Mouse (Mus musculus): ENCODE data around the gene Cerkl.

Gene Cerkl

DNA sequence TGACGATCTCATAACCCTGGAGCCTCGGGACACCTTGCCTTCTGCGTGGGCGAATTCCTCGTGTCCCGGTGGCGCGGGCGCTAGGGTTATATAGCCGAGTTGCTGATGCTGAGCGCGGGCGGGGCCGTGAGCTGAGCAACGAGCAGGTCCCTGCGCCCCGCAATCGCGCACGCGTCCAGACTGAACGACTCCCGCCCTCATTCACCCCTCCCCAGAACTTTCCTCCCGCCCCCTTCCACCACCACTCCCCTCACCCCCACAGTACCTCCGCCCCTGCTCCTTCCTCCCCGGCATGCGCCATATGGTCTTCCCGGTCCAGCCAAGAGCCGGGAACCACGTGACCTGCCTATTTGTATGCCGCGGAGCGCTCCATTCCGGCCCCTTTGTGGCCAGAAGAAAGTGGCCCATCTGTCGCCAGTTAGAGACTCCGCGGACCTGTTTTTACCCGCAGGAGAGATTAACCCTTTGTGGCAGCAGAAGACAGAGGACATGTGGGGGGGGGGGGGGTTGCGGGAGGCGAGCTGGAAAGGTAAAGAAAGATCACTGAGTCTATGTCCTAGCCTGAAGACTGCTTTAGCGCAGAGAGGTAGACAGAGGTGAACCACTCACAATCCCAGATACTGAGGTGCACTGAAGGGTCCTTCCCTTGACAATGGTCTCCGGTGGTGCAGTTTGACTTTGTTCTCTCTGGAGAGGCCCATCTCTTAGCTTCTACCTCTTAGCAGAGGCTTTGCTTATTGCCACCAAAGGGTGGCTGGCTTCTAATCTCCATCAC, at the start of gene Cerkl, which contains the start of gene Neurod1:
Gene Cerkl (minus strand): TSS at position 211 of the 775 bp plus-strand sequence.
Gene Neurod1 (minus strand): TSS at position 177 of the 775 bp plus-strand sequence.
- peak; percentile 87 for DNase-seq (ENCODE audit: low spot score)

DNA sequence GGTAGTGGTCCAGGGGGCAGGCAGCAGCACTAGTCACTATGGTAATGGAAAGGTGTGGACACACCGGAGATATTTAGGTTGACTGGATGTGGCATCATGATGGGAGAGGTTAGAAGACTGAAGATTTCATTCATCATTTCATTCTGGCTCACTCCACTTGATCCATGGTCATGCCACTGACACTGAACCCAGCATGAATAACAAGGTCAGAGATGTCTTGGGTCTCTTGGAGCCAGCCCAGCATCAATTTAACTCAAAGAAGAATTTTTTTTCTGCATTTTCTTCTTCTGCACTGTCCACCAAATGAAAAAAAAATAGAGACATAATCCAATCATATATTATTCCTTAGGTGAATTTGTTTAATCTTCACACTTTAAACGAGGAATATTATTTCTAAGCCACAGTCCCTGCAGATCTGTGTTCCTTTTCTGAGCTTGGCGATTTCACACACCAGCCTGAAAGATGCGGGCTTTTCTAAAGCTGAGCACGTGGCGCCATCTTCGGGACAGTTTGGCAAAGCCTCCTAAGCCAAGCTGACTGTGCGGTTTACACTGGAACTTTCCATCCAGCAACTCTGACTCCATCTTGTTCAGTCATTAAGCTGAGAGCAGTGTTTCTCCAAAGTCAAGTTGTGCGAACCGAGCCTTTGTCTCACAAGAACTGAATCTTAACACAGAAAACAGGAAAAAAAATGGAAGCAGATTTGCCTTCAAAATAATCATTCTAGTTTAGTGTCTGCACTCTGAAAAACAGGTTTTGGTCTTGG, 42.6 kb upstream of the Cerkl start:
- DNase-seq (ENCODE audit: low spot score) = peak; percentile 93

DNA sequence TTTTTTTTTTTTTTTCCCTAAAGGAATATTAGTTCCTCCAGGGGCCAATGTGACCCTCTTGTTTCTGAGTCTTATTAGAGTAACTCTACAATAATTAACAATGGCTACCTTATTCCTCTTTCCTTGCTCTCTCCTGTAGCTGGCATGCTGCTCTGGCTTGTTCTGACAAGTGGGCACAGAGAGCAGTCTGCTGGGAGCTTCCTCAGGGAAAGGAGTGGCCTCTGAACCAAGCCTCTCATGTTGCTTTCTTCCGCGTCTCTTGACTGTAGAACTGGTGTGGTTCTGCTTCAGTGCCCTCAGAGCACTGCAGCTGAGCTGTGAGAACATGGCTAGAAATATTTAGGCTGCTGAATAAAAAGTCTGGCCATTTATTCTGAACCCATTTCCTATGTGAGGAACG, 28.5 kb upstream of the Cerkl start:
- DNase-seq (ENCODE audit: low spot score) = no peak

DNA sequence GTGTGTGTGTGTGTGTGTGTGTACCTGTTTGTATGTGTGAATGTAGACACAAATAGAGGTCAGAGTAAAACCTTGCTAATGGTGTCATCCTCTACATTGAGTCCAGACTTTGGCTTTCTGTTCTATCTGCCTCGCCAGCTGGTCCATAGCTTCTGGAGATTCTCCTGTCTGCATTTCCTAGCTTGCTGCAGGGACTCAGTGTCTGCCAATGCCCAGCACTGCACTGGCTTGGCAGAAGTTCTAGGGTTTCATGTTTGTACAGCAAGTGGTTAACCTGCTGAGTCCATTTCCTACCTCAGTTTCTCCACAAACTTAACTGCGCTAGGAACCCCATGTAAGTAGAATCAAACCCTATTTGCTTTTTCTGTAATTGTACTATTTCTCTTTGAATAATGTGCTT, 25.9 kb upstream of the Cerkl start:
- DNase-seq (ENCODE audit: low spot score) = no peak

DNA sequence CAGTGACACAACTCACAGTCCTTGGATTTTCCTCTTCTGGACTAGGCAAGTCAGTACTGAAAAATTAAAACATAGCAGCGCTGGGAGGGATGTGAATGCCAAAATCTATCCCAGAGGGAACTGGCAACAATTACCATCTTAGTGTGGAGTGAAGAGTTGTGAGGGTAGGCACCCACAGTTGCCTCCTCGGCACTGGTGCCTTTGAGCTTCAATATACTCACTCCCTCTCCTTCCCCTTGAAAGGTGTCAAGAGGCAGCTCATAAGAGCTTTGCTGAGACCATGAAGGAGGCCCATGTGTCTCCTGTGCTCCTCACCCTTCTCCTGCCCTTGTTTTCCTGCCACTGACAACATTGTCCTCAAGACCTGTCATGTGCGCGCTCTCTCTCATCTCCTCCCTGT, 5.8 kb upstream of the Cerkl start:
- DNase-seq (ENCODE audit: low spot score) = no peak

DNA sequence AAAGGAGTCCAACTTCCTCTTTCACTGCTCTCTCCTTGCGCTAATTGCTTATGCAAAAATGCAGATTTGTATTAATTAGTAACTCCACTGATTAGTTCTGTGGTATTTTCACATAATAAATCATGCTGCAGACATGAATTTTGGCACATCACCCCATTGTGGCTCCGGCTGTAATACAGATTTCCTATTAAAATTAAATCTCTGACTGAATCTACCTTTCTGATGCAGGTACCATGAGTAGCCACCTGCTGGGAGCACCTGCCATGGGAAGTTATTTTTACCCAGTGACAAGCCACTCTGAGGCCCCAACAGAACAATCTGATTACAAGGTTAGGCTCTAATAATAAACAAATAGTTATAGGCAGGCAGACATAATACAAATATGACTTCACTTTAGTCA, 5.3 kb upstream of the Cerkl start:
- no peak for DNase-seq (ENCODE audit: low spot score)

DNA sequence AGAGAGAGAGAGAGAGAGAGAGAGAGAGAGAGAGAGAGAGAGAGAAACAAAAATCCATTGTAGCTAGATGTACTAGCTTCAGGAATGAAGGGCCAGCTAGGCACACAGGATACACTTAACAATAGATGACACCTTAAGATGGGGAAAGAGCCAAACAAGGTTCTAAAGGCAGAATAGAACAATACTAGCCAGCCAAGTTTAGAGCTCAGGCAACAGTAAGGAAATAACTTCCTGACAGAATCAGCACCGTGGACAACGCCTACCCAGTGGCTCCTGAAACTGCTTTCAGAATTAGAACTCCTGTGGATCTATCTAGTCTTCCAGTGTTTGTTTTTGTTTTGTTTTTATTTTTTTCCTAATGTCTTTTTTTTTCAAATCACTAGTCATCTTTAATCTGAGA, 4.0 kb upstream of the Cerkl start:
- peak; percentile 58 for DNase-seq (ENCODE audit: low spot score)

DNA sequence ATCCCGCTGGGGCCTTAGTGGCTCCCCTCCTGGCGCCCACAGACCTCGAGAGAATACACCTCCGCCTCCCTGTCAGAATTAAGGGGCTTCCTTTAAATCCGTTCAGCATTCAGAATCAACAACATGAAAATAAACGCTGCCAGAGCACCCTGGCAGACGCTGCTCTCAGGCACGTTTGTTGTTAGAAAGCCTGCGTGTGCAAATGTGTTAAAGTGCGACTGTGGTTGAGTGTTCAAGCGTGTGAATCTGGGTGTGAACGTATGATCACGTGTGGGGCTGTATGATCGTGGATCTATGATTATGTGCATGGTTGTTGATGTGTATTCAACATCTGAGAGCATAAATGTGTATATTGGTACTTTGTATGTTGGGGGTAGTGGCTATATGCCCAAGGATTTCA, 3.5 kb upstream of the Cerkl start:
- DNase-seq (ENCODE audit: low spot score) = peak; percentile 45

DNA sequence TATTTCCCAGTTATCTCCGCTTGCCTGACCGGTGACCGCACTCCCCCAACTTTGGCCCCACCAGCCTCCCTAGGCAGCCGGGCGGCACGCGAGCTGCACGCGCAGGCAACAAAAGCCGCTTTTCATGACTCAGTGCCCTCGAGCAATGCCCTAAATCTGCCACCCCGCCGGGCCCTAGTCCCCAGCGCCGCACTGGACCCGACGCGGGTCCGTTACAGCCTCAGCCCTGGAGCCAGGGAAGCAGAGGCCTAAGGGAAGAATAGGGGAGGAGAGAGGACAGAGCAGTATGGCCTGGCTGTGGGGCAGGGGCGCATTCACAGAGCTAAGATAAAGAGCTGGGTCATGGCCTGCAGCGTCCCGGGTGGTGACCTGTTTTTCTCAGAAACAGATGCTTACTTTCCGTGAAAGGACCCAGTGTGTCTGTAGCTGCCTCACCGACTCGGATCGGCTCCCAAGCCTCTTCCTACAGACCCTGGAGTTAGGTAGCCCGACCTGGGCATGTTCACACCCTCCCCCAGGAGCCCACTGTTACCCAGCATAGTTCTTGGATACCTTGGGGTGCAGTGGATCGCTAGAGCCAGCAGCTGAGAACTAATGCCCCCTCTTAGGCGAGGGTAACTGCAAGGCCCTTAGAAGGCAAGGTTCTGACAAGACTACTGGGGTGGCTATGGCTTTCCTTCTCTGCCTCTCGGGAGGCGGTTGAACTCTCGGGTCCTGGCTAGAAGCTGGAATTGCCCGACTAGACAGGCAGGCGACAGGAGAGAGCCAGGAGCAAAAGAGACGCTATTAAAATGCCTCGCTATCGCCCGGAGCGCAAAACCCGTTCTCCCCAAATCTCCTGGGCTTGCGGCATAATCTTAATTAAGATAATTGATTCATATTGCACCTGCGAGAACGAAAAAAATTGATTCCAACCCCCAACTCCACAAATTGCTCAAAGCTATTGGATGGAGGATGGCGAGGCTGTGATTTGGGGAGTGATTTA, 2.8 kb upstream of the Cerkl start:
- DNase-seq (ENCODE audit: low spot score) = peak; percentile 93

DNA sequence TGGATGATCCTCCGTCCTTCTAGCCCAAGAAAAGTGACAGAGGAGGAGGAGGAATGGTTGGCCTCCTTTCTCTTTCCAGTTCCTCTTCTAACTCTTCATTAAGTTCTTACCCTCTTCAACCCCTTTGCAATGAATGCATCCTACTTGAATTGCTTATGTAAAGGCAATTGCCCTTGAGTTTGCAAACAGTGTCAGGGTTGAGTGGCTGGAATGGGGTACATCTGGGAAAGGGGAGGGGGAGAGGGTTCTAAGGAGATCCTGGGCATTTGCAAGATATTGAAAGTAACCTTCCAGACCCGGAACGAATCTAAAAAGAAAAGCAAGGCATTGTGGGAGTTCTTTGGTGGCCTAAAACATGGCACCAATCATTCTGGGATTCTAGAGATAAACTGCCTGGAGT, 1.3 kb upstream of the Cerkl start:
- no peak for DNase-seq (ENCODE audit: low spot score)

DNA sequence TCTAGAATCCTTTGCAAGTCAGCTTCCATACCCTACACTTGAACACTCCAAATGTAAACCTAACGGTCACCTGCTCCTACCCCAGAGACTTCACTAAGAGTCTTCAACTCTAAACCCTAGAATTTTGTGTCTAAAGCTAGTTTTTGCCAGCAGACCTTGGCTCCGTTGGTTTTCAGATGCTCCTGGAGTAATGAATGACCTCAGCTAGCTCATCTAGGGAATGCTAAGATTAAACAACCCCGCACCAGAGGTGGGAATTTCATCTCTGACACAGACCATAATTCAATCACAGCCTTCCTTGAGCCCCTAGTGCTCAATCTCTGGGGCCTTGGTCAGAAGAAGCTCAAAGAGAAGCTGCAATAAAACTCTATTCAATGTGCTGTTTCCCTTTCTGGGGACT, 849 bp upstream of the Cerkl start:
- no peak for DNase-seq (ENCODE audit: low spot score)

DNA sequence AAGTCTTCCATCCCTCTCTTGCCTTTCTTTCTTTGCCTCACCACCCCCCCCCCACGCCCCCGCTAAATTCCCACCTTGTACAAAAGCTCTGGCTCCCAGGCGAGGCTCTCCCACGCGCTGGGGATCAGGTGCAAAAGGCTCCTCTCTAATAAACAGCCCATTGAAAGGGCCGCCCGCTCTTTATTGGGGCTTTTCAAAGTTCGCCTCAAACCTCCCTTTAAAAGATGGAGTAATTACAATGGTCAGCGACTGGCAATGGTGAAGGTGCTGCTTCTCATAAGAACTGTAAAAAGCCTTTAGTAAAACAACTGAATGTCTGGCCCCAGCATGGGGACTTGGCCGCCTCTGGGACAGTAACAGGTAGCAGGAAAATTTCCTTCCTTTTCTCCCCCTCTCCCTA, 939 bp downstream of the Cerkl start:
- peak; percentile 27 for DNase-seq (ENCODE audit: low spot score)

DNA sequence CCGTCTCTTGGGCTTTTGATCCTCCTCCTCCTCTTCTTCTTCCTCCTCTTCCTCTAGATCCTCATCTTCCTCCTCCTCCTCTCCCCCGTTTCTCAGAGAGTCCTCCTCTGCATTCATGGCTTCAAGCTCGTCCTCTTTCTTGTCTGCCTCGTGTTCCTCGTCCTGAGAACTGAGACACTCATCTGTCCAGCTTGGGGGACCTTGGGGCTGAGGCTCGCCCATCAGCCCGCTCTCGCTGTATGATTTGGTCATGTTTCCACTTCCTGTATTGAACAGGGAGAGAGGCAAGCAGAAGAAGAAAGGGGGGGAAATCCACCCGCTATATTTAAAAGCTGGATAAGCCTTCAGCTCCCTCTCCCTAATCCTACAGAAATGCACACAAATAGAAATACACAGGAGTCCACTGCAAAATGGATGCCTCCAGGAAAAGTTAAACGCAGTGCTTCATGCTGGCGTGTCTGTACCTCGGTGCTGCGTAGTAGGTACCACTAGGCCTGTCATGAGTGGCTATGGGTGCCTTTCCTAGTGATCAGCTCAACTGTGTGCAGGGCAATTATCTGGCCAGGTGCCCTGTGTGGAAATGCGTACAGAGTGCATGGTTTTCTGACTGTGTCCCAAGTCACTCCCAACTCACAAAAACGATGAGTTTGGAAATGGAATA, 1.7 kb downstream of the Cerkl start:
- DNase-seq (ENCODE audit: low spot score) = peak; percentile 43

DNA sequence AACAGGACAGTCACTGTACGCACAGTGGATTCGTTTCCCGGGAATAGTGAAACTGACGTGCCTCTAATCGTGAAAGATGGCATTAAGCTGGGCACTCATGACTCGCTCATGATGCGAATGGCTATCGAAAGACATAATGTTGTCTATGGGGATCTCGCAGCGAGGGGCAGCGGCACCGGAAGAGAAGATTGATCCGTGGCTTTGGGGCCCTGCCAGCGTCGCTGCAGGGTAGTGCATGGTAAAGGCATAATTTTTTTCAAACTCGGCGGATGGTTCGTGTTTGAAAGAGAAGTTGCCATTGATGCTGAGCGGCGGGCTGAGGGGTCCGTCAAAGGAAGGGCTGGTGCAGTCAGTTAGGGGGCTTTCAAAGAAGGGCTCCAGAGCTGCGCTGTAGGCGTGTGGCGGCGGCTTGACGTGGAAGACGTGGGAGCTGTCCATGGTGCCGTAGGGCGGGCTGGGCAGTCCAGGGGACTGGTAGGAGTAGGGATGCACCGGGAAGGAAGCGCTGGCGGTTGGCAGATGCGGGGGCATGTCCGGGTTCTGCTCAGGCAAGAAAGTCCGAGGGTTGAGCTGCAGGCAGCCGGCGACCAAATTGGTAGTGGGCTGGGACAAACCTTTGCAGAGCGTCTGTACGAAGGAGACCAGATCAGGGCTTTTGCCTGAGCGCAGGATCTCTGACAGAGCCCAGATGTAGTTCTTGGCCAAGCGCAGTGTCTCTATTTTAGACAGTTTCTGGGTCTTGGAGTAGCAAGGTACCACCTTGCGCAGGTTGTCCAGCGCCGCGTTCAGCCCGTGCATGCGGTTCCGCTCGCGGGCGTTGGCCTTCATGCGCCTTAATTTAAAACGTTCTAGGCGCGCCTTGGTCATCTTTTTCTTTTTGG, 2.4 kb downstream of the Cerkl start:
- DNase-seq (ENCODE audit: low spot score) = peak; percentile 86

DNA sequence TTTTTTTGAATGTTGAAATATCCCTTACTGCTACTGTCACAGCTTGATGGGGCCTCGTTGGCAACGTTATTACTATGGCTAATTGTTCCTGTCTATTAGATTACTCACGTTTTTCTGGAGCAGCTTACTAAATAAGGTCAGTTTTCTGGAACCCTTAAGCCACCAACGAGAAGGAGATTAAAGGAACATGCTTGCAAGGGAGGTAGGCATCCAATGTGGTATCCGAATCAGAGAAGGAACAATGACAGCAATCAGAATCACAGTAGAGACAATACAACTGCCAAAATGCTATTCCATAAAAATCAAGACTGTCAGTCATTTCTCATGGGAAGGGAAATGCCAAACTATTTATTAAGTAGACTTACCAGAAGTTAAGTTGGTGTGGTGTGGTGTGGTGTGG, 5.1 kb downstream of the Cerkl start:
- no peak for DNase-seq (ENCODE audit: low spot score)

DNA sequence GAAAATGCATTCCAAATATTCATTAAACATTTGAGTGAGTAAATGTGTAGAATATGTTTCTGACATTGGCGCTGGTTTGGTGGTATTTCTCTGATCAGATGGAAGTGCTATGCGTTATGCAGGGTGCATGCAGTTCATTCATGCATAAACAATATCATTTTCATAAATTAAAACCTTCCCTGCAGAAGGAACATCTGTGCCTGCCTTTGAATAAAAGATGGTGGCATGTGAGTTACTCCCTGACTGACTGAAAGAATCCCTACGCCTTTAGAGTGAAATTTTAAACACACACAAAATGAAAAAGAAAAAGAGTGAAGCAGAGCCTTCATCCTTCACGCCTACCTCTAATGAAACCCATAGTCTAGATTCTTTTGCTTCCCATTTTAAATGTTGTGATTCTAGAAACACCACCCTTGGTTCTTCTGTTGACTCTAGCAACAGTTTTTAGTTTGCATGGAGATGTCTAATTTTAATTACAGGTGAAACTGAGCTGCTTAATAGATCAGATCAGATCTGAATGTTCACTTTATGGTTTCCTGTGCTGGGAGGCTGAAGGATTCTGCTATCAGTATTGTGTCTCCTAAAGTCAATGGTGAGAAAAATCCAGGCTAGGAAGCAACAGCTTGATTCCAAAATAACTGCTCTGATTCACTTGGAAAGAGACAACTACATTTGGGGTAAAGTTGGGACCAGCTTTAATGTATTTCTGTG, 5.7 kb downstream of the Cerkl start:
- DNase-seq (ENCODE audit: low spot score) = no peak

DNA sequence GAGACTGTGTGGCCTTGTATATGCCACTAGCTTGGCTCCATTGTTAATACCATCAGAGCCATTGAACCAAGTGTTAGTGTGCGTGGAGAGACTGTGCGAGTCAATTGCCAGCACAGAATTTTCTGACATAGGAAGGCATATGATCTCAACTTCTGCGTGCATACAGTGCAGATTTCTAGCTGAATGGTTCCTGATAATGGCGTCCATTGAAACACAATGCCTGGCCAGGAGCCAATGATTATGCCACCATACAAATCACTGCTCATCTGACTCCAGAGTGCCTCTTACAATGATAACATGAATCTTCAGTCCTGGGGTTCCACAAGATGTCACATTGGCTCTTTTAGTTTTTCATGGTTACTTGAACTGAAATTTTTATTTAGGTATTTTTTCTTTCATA, 7.2 kb downstream of the Cerkl start:
- peak; percentile 65 for DNase-seq (ENCODE audit: low spot score)

DNA sequence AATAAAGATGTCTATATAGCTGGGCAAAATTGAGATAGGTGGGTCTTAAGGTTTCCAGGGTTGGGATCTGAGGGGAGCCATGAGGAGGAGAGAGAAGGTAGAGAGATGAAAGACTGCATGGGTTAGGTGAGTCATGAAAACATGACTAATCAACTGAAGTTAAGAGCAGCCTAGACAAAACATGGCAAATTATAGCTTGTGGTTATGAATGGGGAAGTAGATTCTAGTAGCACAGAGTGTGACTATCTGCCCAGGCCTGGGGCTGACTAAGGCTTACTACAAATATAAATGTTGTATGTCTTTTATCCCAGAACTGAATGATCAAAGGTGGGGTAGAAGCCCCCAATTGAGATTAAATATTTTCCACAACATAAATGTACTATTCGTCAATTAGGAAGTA, 9.4 kb downstream of the Cerkl start:
- no peak for DNase-seq (ENCODE audit: low spot score)

DNA sequence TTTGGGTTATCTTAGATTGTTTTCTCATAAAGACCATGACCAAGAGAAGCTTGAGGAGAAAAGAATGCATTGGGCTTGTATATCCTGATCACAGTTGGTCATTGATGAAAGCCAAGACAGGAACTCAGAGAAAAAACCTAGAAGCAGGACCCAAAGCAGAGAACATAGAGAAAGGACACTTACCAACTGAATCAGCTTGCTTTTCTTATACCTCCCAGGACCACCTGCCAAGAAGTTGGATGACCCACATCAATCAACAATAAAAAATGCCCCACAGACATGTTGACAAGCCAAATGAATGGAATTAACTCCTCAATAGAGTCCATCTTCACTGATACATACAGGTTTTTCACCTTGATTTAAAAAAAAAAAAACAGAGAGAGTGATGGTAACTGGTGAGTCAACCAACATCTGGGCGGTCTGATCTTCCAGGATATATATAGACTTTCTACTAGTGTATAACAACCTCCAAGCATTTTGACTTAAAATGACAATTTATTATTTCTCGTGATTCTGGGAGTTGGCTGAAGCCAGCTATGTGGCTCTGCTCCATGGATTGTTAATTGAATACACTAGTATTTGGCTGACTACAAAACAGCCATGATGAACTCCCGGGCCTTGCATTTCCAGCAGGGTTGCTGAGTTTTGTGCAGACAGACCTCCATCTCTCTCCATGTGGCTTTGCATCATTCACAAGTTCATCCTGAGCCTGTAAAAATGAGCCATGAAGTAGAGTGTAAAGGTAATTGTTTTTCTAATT, 12.5 kb downstream of the Cerkl start:
- DNase-seq (ENCODE audit: low spot score) = no peak

Data from retina, embryonic 14.5 days (tissue).